16 mouse cellular contexts compared by ENCODE assay signal in genomic region chr3:131159881-131160615, GRCm38 (mm10). TPM values are rescaled to one million over a fixed set of nuclear protein-coding genes. Genes with fewer than 3 reads are reported as not detected.
A peak's percentile ranks its signal among the peaks of the same experiment; 100 is the strongest.
DNase-seq lines count a peak whose midpoint lies in the region; ATAC-seq lines count a peak whose summit lies in the region.
"Had no signal": no experiment of that assay in that cellular context is flagged by ENCODE, and none has a peak within 500 bp of the region (broad histone marks: within the 10 kb centered on the region; RNA-seq: fewer than 3 reads in every experiment).

No protein-coding gene starts in this region.

- no peaks in the 10 kb centered on the region for H3K27me3 ChIP-seq in forebrain, embryonic 11.5 days (ENCODE audit: control insufficient read depth, insufficient read depth, low read length)
- no peaks in the 10 kb centered on the region for H3K27me3 ChIP-seq in forebrain, embryonic 15.5 days
- H3K27me3 ChIP-seq in forebrain, embryonic 12.5 days = no peaks in the 10 kb centered on the region
- H3K27me3 ChIP-seq: embryonic facial prominence, embryonic 15.5 days had no signal

- H3K27ac ChIP-seq in forebrain, embryonic 11.5 days (ENCODE audit: low read depth, low read length) = 0 out of 2 replicates have a peak overlapping the region, but pooled peaks have one; percentile 31
- no peak overlapping the region for H3K27ac ChIP-seq in forebrain, embryonic 15.5 days (replicated peaks)
- H3K27ac ChIP-seq in forebrain, embryonic 12.5 days = 0 out of 2 replicates have a peak overlapping the region, but pooled peaks have one; percentile 5
- H3K27ac ChIP-seq: embryonic facial prominence, embryonic 15.5 days; hindbrain, embryonic 10.5 days had no signal

- DNase-seq in forebrain, embryonic 11.5 days (ENCODE audit: low spot score) = no peak
- peak; percentile 66 for DNase-seq in CD4-positive, CD25-positive, alpha-beta regulatory T cell, adult 2 months (ENCODE audit: low read depth, low spot score)
- DNase-seq in retina, embryonic 14.5 days (ENCODE audit: low spot score) = peak; percentile 46
- DNase-seq in embryo, embryonic 9.5 days (ENCODE audit: extremely low spot score) = no peak
- DNase-seq in urinary bladder, postnatal 4 days (ENCODE audit: low spot score in 2 of 2) = no peak
- DNase-seq in gastrocnemius, postnatal 25 days = no peak
- DNase-seq: cerebellum, adult 9-11 months; gastrocnemius, postnatal 14 days; kidney, adult 8-10 months; left cerebral cortex, postnatal 4 days; lung, adult 18-20 months; right cerebral cortex, adult 18-20 months had no signal

- 31% methylated on average over 14 of the region's 14 CpGs for WGBS in forebrain, embryonic 11.5 days
- WGBS in forebrain, embryonic 15.5 days = 31% methylated on average over 14 of the region's 14 CpGs
- 35% methylated on average over 14 of the region's 14 CpGs for WGBS in forebrain, embryonic 12.5 days

- peak overlapping the region; percentile 11; the same call in 1 of the 2 replicates for H3K4me2 ChIP-seq in forebrain, embryonic 11.5 days (ENCODE audit: low read depth, low read length, severe bottlenecking)
- no peak overlapping the region for H3K4me2 ChIP-seq in forebrain, embryonic 15.5 days (replicated peaks)
- H3K4me2 ChIP-seq in forebrain, embryonic 12.5 days = peak overlapping the region; percentile 27; the same call in 1 of the 2 replicates
- H3K4me2 ChIP-seq: embryonic facial prominence, embryonic 15.5 days had no signal

- H3K4me1 ChIP-seq in forebrain, embryonic 11.5 days (replicated peaks; ENCODE audit: control insufficient read depth, insufficient read depth, low read length) = peaks cover 23% of the 10 kb centered on the region
- peaks cover 49% of the 10 kb centered on the region for H3K4me1 ChIP-seq in forebrain, embryonic 15.5 days
- peaks cover 60% of the 10 kb centered on the region for H3K4me1 ChIP-seq in forebrain, embryonic 12.5 days

- no peaks in the 10 kb centered on the region for H3K36me3 ChIP-seq in forebrain, embryonic 11.5 days (ENCODE audit: control insufficient read depth, insufficient read depth, low read length)
- no peaks in the 10 kb centered on the region for H3K36me3 ChIP-seq in forebrain, embryonic 15.5 days
- no peaks in the 10 kb centered on the region for H3K36me3 ChIP-seq in forebrain, embryonic 12.5 days (replicated peaks)
- H3K36me3 ChIP-seq: embryonic facial prominence, embryonic 15.5 days; hindbrain, embryonic 10.5 days had no signal

- ATAC-seq in forebrain, embryonic 11.5 days (replicated peaks; ENCODE audit: low FRiP score) = peak; percentile 42; the same call in 1 of the 2 replicates
- no peak for ATAC-seq in forebrain, embryonic 15.5 days (replicated peaks)
- 0 out of 2 replicates have a peak, but pooled peaks have one; percentile 48 for ATAC-seq in forebrain, embryonic 12.5 days (ENCODE audit: low FRiP score)

- no peaks in the 10 kb centered on the region for H3K9me3 ChIP-seq in forebrain, embryonic 11.5 days (ENCODE audit: control insufficient read depth, low read length)
- no peaks in the 10 kb centered on the region for H3K9me3 ChIP-seq in forebrain, embryonic 15.5 days
- H3K9me3 ChIP-seq in forebrain, embryonic 12.5 days = no peaks in the 10 kb centered on the region
- H3K9me3 ChIP-seq: embryonic facial prominence, embryonic 15.5 days; hindbrain, embryonic 10.5 days had no signal

- no peak overlapping the region for H3K4me3 ChIP-seq in forebrain, embryonic 11.5 days (ENCODE audit: low read depth, low read length)
- H3K4me3 ChIP-seq in forebrain, embryonic 15.5 days = no peak overlapping the region
- H3K4me3 ChIP-seq in forebrain, embryonic 12.5 days (replicated peaks) = no peak overlapping the region
- H3K4me3 ChIP-seq: embryonic facial prominence, embryonic 15.5 days; hindbrain, embryonic 10.5 days had no signal

- no peak overlapping the region for H3K9ac ChIP-seq in forebrain, embryonic 11.5 days (ENCODE audit: low read length)
- no peak overlapping the region for H3K9ac ChIP-seq in forebrain, embryonic 15.5 days (replicated peaks)
- H3K9ac ChIP-seq in forebrain, embryonic 12.5 days = no peak overlapping the region
- H3K9ac ChIP-seq: embryonic facial prominence, embryonic 15.5 days had no signal

RNA-seq across cellular contexts. Expression of gene Lef1, which starts 49.8 kb away (rescaled TPM):
- polyA plus RNA-seq in forebrain, embryonic 11.5 days (2014; fragmentation: Nextera tagmentation; extraction: Ambion mirVana) = 60.8 and 70.0 TPM in 2 replicates
- polyA plus RNA-seq in forebrain, embryonic 15.5 days (2015; fragmentation: Nextera tagmentation; extraction: Ambion mirVana) = 14.3 and 18.6 TPM in 2 replicates
- 48.5 and 55.1 TPM in 2 replicates for polyA plus RNA-seq in forebrain, embryonic 12.5 days (2016; fragmentation: Nextera tagmentation; extraction: Ambion mirVana)
- total RNA-seq in gastrocnemius, postnatal 25 days (2021) = under 1 TPM; 0.13 to 0.35 TPM

Comparison
In these comparisons a context has a peak if more than half of its experiments do, and no peak if none do; other contexts are left out.
1. DNase-seq: peak in CD4-positive, CD25-positive, alpha-beta regulatory T cell, adult 2 months (single experiment) and retina, embryonic 14.5 days (single experiment); none in forebrain, embryonic 11.5 days (single experiment), embryo, embryonic 9.5 days (single experiment), urinary bladder, postnatal 4 days (0 of 2) and gastrocnemius, postnatal 25 days (single experiment).